Mouse (Mus musculus) ovary, adult 10 weeks (tissue): ENCODE data around the gene Arl5a. TPM values are rescaled to one million over a fixed set of nuclear protein-coding genes. Genes with fewer than 3 reads are reported as not detected.

Experiments used
- polyA plus RNA-seq: library from polyadenylated mRNA; stranded (reverse); fragments of 350-450 nt; fragmentation: Illumina TruSeq; extraction: RNeasy Lipid Tissue Mini Kit (QIAGEN cat#74804); gene quantifications from one replicate; pipeline ENCODE4 v1.2.3, GENCODE M21; 2014

Gene Arl5a
- polyA plus RNA-seq: 197 TPM

DNA sequence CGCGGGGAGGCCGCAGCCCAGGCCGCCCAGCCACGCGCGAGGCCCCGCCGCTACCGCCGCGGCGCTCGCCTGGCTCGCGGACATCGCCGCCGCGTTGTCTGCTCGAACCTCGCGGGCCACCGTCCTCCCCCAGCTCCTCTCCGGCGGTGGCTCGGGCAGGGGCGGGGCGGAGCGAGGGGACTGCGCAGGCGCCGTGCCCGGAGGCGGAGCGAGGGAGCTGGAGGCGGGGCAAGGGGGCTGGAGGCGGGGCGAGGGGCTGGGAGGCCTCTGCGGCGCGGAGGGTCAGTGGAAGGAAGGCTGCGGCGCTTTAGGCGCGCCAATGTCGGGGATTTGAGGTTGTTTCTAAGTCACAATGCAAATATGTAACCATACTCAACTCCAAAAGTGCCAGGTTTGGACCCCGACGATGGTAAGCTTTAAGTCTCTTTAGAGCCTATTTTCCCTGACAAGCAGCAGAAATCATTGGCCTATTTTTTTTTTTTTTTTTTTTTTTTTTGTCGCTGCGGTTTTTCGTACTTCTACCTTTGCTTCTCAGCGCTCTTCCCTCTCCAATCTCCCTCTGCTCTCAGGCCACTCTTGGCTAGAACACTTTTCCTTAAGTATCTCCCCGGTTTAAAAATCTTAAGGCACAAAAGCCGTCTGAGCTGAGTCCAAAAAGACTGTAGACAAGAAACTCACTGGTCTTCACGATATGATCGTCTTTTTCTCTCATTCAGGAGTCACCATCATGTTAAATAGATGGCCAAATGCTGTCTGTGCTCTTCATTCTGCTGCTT lies at the start of gene Arl5a:
Gene Arl5a (minus strand): TSS at position 155 of the 776 bp plus-strand sequence.

GRCm38 (mm10) chr2:52378448-52378804 lies 46.3 kb downstream of the Arl5a start, which contains the start of gene Neb:
Neb (minus strand) TSS chr2:52378474.

Other genes starting within 250 kb of the Arl5a start
- 21.4 TPM for gene Neb, start 46.4 kb downstream of the Arl5a start, polyA plus RNA-seq